Mouse (Mus musculus): ENCODE results near the gene Psmd9.

Gene Psmd9

GRCm38 (mm10) chr5:123296972-123297754 lies 128.0 kb downstream of the Psmd9 start:
- DNase-seq (ENCODE audit: low spot score in 2 of 2), result no peak

GRCm38 (mm10) chr5:123297830-123298229 lies 128.6 kb downstream of the Psmd9 start:
- no peak for DNase-seq (ENCODE audit: low spot score in 2 of 2)

GRCm38 (mm10) chr5:123298526-123298925 lies 129.3 kb downstream of the Psmd9 start:
- peak in 1 of 2 experiments; percentile 40 for DNase-seq (ENCODE audit: low spot score in 2 of 2)

Data from thymus, postnatal 10 days (tissue).